Mouse (Mus musculus): ENCODE measurements around the gene Topors. TPM values are rescaled to one million over a fixed set of nuclear protein-coding genes. Genes with fewer than 3 reads are reported as not detected.

The Topors gene
- polyA plus RNA-seq, 1 experiment from 2014 or later, result 16.8 TPM

DNA sequence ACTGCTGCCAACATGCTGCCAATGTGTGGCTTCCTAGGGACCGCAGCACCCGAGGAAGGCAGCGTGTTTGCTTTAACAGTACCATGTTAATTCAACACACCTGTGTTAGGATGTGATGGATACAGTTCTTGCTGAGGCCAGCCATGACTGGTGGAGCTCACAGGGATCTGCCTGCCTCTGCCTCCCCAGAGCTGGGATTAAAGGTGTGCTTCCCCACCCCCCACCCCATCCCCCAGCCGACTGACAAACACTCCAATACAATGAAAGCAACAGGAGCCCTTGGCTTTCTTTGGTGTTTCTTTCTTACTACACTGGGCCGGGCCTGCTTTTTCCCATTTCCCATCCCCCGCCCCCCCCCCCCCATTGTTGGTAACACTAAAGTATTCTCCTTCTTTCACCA lies 35.4 kb downstream of the Topors start:
- TF ChIP-seq CTCF (IDR thresholded peaks at IDR 0.05; ENCODE audit: low read depth) (no peak), EP300 (optimal IDR thresholded peaks at IDR 0.05) (no peak)
- no peaks in the 10 kb centered on the region for H3K9me3 ChIP-seq (ENCODE audit: control insufficient read depth, low read length)
- DNase-seq (ENCODE audit: low spot score), result no peak
- H3K27ac ChIP-seq (replicated peaks), result no peak overlapping the region
- no peaks in the 10 kb centered on the region for H3K4me1 ChIP-seq (replicated peaks; ENCODE audit: control insufficient read depth, insufficient read depth)
- no peaks in the 10 kb centered on the region; the same call in 1 of the 2 replicates for H3K36me3 ChIP-seq (ENCODE audit: control insufficient read depth, insufficient read depth, low read length)
- no peak overlapping the region for H3K4me3 ChIP-seq (ENCODE audit: low read depth, low read length)
- H3K9ac ChIP-seq (ENCODE audit: low read length), result no peak overlapping the region
- no peak for ATAC-seq (ENCODE audit: low FRiP score, low TSS enrichment)
- H3K4me2 ChIP-seq (replicated peaks; ENCODE audit: low read depth), result no peak overlapping the region
- no peaks in the 10 kb centered on the region for H3K27me3 ChIP-seq (ENCODE audit: control insufficient read depth, insufficient read depth, low read length)
- 85% methylated on average over 5 of the region's 6 CpGs for WGBS

DNA sequence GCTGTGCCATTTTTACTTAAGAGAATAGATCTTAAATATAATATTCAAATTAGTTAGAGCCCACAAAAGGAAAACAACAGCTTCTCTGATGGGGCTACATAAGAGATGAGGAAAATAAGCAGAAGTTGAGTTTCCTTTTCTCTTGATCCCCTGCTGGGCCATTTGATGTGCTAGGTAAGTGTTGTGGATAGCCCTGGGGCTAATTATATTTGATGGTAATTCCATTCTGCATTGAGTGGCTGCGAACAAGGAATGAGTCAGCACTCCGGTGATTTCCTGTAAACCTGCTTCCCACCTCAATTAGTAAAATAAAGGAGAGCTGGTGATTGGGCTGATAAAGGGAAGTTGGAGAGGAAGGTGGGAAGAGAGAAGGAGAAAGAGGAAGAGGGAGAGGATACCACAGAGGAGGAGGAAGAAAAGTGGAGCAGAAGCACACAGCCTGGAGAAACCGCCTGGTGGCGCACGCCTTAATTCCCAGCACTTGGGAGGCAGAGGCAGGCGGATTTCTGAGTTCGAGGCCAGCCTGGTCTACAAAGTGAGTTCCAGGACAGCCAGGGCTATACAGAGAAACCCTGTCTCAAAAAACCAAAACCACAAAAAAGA lies 36.5 kb downstream of the Topors start:
- H3K4me2 ChIP-seq (replicated peaks; ENCODE audit: low read depth), result no peak overlapping the region
- H3K27ac ChIP-seq (replicated peaks), result no peak overlapping the region
- H3K4me1 ChIP-seq (replicated peaks; ENCODE audit: control insufficient read depth, insufficient read depth), result no peaks in the 10 kb centered on the region
- DNase-seq (ENCODE audit: low spot score), result no peak
- no peak for ATAC-seq (ENCODE audit: low FRiP score, low TSS enrichment)
- H3K27me3 ChIP-seq (ENCODE audit: control insufficient read depth, insufficient read depth, low read length), result no peaks in the 10 kb centered on the region
- no peak overlapping the region for H3K4me3 ChIP-seq (ENCODE audit: low read depth, low read length)
- H3K9ac ChIP-seq (ENCODE audit: low read length), result no peak overlapping the region
- 91% methylated on average over 7 of the region's 7 CpGs for WGBS
- no peaks in the 10 kb centered on the region; the same call in 1 of the 2 replicates for H3K36me3 ChIP-seq (ENCODE audit: control insufficient read depth, insufficient read depth, low read length)
- no peak for TF ChIP-seq EP300 (optimal IDR thresholded peaks at IDR 0.05)
- no peak for TF ChIP-seq CTCF (IDR thresholded peaks at IDR 0.05; ENCODE audit: low read depth)
- H3K9me3 ChIP-seq (ENCODE audit: control insufficient read depth, low read length), result no peaks in the 10 kb centered on the region

DNA sequence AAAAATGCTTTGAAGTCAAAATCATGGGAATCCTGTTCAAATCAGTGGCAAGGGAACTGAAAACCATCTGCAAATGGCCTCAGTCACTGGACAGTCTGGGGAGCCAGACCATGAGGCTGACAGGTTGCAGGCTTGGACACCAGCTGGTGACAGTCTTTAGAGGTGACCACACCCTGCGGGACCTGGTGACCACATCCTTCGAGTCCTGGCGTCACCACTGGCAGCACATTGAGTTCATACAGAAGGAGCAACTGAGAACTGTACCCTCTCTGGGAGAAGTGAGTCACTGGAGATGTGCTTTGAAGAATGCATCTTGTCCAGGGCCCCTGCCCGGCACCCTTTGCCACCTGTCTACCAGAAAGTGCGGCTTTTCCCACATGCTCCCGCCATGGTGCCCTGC lies 39.9 kb downstream of the Topors start:
- H3K4me2 ChIP-seq (replicated peaks; ENCODE audit: low read depth), result no peak overlapping the region
- H3K36me3 ChIP-seq (ENCODE audit: control insufficient read depth, insufficient read depth, low read length), result peaks cover 3% of the 10 kb centered on the region; the same call in 1 of the 2 replicates
- DNase-seq (ENCODE audit: low spot score) (no peak), ATAC-seq (ENCODE audit: low FRiP score, low TSS enrichment) (no peak)
- no peak overlapping the region for H3K27ac ChIP-seq (replicated peaks)
- H3K27me3 ChIP-seq (ENCODE audit: control insufficient read depth, insufficient read depth, low read length), result no peaks in the 10 kb centered on the region
- WGBS, result 91% methylated on average over 6 of the region's 6 CpGs
- H3K9me3 ChIP-seq (ENCODE audit: control insufficient read depth, low read length), result no peaks in the 10 kb centered on the region
- no peak overlapping the region for H3K4me3 ChIP-seq (ENCODE audit: low read depth, low read length)
- H3K4me1 ChIP-seq (replicated peaks; ENCODE audit: control insufficient read depth, insufficient read depth), result no peaks in the 10 kb centered on the region
- H3K9ac ChIP-seq (ENCODE audit: low read length), result no peak overlapping the region
- TF ChIP-seq EP300 (optimal IDR thresholded peaks at IDR 0.05) (no peak), CTCF (IDR thresholded peaks at IDR 0.05; ENCODE audit: low read depth) (no peak)

DNA sequence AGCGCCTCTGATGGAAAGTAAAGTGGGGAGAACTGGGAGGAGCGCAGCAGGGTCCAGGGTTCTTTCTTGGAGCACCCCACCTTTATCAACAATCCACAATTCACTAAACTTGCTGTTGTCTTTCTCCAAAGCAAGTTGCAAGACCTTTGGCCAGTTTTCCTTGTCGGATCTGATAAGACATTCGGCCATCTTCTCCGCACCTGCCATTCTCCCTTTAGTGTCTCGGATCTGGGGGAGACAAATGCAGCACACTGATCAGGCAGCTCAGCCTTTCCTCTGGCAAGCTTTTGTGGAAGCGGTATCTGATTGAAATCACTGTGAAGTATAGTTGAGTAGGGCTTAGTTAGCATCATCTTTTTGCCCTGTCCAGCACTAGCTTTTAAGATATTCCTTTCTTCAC lies 41.8 kb downstream of the Topors start:
- 91% methylated on average over 7 of the region's 7 CpGs for WGBS

DNA sequence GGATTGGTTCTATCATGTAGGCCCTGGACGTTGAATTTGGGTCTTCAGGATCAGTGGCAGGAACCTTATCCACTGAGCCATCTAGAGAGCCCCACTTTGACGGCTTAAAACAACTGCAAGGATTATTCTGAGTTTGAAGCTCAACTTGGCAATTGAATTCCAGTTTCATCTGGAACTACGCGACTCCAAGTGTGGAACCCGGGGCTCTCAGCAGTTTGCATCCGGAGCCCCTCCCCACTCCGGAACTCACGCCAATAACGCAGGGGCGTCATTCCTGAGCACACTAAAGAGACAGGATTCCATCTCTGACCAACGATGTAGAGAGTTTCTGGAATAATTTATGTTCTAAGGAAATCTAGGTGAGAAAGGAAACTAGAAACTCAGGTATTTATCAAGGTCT lies 42.5 kb downstream of the Topors start:
- Histone ChIP-seq H3K9me3 (ENCODE audit: control insufficient read depth, low read length) (no peaks in the 10 kb centered on the region), H3K27ac (replicated peaks) (no peak overlapping the region), H3K27me3 (ENCODE audit: control insufficient read depth, insufficient read depth, low read length) (no peaks in the 10 kb centered on the region), H3K4me2 (replicated peaks; ENCODE audit: low read depth) (no peak overlapping the region), H3K4me1 (replicated peaks; ENCODE audit: control insufficient read depth, insufficient read depth) (no peaks in the 10 kb centered on the region), H3K4me3 (ENCODE audit: low read depth, low read length) (no peak overlapping the region), H3K36me3 (ENCODE audit: control insufficient read depth, insufficient read depth, low read length) (peaks cover 3% of the 10 kb centered on the region; the same call in 1 of the 2 replicates), H3K9ac (ENCODE audit: low read length) (no peak overlapping the region)
- no peak for TF ChIP-seq EP300 (optimal IDR thresholded peaks at IDR 0.05)
- TF ChIP-seq CTCF (IDR thresholded peaks at IDR 0.05; ENCODE audit: low read depth), result no peak
- ATAC-seq (ENCODE audit: low FRiP score, low TSS enrichment), result no peak
- no peak for DNase-seq (ENCODE audit: low spot score)
- WGBS, result 77% methylated on average over 11 of the region's 11 CpGs

More for the DNA sequence above, 41.8 kb downstream of the Topors start:
- Histone ChIP-seq H3K27me3 (ENCODE audit: control insufficient read depth, insufficient read depth, low read length) (no peaks in the 10 kb centered on the region), H3K4me1 (replicated peaks; ENCODE audit: control insufficient read depth, insufficient read depth) (no peaks in the 10 kb centered on the region), H3K4me3 (ENCODE audit: low read depth, low read length) (no peak overlapping the region), H3K36me3 (ENCODE audit: control insufficient read depth, insufficient read depth, low read length) (peaks cover 3% of the 10 kb centered on the region; the same call in 1 of the 2 replicates), H3K9me3 (ENCODE audit: control insufficient read depth, low read length) (no peaks in the 10 kb centered on the region), H3K9ac (ENCODE audit: low read length) (no peak overlapping the region), H3K27ac (replicated peaks) (no peak overlapping the region), H3K4me2 (replicated peaks; ENCODE audit: low read depth) (no peak overlapping the region)
- TF ChIP-seq CTCF (IDR thresholded peaks at IDR 0.05; ENCODE audit: low read depth) (no peak), EP300 (optimal IDR thresholded peaks at IDR 0.05) (no peak)
- ATAC-seq (ENCODE audit: low FRiP score, low TSS enrichment) (no peak), DNase-seq (ENCODE audit: low spot score) (no peak)

DNA sequence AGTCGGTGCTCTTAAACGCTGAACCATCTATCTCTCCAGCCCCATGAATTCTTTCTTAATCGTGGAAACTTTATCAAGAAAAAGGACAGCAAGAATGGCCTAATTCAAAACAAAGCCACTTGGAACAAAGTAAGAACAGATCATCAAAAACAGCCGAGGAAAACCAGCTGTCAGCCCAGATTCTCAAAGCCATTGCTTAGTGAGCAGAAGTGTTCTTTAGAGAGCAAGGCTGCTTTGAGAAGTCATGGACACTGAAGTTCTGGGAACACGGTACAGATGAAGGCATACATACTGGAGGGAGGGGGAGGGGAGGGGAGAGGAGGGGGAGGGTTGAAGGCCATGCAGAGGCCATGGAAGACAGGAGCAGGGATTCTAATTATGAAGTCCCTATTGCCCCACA lies 43.6 kb downstream of the Topors start:
- H3K27me3 ChIP-seq (ENCODE audit: control insufficient read depth, insufficient read depth, low read length), result no peaks in the 10 kb centered on the region
- no peak overlapping the region for H3K9ac ChIP-seq (ENCODE audit: low read length)
- no peak overlapping the region for H3K4me2 ChIP-seq (replicated peaks; ENCODE audit: low read depth)
- ATAC-seq (ENCODE audit: low FRiP score, low TSS enrichment) (no peak), DNase-seq (ENCODE audit: low spot score) (no peak)
- H3K27ac ChIP-seq (replicated peaks), result no peak overlapping the region
- no peaks in the 10 kb centered on the region for H3K9me3 ChIP-seq (ENCODE audit: control insufficient read depth, low read length)
- H3K36me3 ChIP-seq (ENCODE audit: control insufficient read depth, insufficient read depth, low read length), result peaks cover 3% of the 10 kb centered on the region; the same call in 1 of the 2 replicates
- TF ChIP-seq CTCF (IDR thresholded peaks at IDR 0.05; ENCODE audit: low read depth), result no peak
- no peak for TF ChIP-seq EP300 (optimal IDR thresholded peaks at IDR 0.05)
- H3K4me3 ChIP-seq (ENCODE audit: low read depth, low read length), result no peak overlapping the region
- H3K4me1 ChIP-seq (replicated peaks; ENCODE audit: control insufficient read depth, insufficient read depth), result no peaks in the 10 kb centered on the region
- WGBS, result 48% methylated on average over 5 of the region's 5 CpGs
